Mouse (Mus musculus) MEL (cell line): Measurements from ENCODE around the gene Tbck. TPM values are rescaled to one million over a fixed set of nuclear protein-coding genes. Genes with fewer than 3 reads are reported as not detected.

ENCODE experiments used
- DNase-seq: peaks from one replicate; pipeline ENCODE4 v3.0.0; 2011; ENCODE audit warnings: low read depth, low spot score
- H3K27ac ChIP-seq: 2 replicates; pipeline ENCODE4 v1.5.1; 2012; ENCODE audit warnings: low read depth, mild to moderate bottlenecking, control low read depth, low read length, moderate library complexity; ENCODE audit not compliant: control insufficient read depth
- H3K27me3 ChIP-seq, 2 experiments: fragments of 150-350 bp in 1 of 2; sonication (generic) in 1 of 2; 2 replicates each; pipeline ENCODE4 v1.6.1; 2012; ENCODE audit warnings: low read length in 2 of 2, mild to moderate bottlenecking in 2 of 2, improper control_type of control experiment in 1 of 2, moderate library complexity in 1 of 2; ENCODE audit not compliant: insufficient read depth in 2 of 2, control insufficient read depth in 1 of 2
- H3K36me3 ChIP-seq, 2 experiments: 2 replicates each; pipeline ENCODE4 v1.6.1; 2012 to 2014; ENCODE audit warnings: low read length in 2 of 2, improper control_type of control experiment in 1 of 2, inconsistent platforms in 1 of 2, mild to moderate bottlenecking in 1 of 2; ENCODE audit not compliant: insufficient read depth in 2 of 2, control insufficient read depth in 1 of 2
- H3K4me1 ChIP-seq, 2 experiments: fragments of 150-350 bp in 1 of 2; sonication (generic) in 1 of 2; 2 replicates each; pipeline ENCODE4 v1.6.1; 2012; ENCODE audit warnings: low read length in 2 of 2, improper control_type of control experiment in 1 of 2, mild to moderate bottlenecking in 1 of 2; ENCODE audit not compliant: insufficient read depth in 2 of 2, control insufficient read depth in 1 of 2
- H3K4me3 ChIP-seq, 2 experiments: fragments of 150-350 bp in 1 of 2; sonication (generic) in 1 of 2; 2 replicates each; pipeline ENCODE4 v1.5.1; 2012; ENCODE audit warnings: low read depth in 2 of 2, low read length in 2 of 2, mild to moderate bottlenecking in 2 of 2, moderate library complexity in 2 of 2, control low read depth in 1 of 2, improper control_type of control experiment in 1 of 2; ENCODE audit not compliant: control insufficient read depth in 1 of 2, insufficient read depth in 1 of 2
- H3K79me2 ChIP-seq: 2 replicates; pipeline ENCODE4 v1.6.1; 2012; ENCODE audit warnings: mild to moderate bottlenecking, low read length, moderate library complexity; ENCODE audit not compliant: control insufficient read depth, poor library complexity, insufficient read depth
- H3K9ac ChIP-seq: 2 replicates; pipeline ENCODE4 v1.6.1; 2012; ENCODE audit warnings: low read depth, mild to moderate bottlenecking, control low read depth, low read length, moderate library complexity; ENCODE audit not compliant: control insufficient read depth, poor library complexity, severe bottlenecking
- H3K9me3 ChIP-seq: fragments of 150-350 bp; sonication (generic); replicated peaks from 2 replicates; pipeline ENCODE4 v1.6.1; 2012; ENCODE audit warnings: mild to moderate bottlenecking, low read length, improper control_type of control experiment, moderate library complexity; ENCODE audit not compliant: insufficient read depth
- CHD2 ChIP-seq: IDR thresholded peaks from 2 replicates; pipeline ENCODE4 v1.6.1; 2011; ENCODE audit warnings: low read length, improper control_type of control experiment
- CTCF ChIP-seq, 3 experiments: IDR thresholded peaks in 2 of 3; conservative IDR thresholded peaks in 1 of 3; 2 replicates each; pipeline ENCODE4 v1.5.1; 2011 to 2012; ENCODE audit warnings: low read length in 3 of 3, low read depth in 2 of 3, mild to moderate bottlenecking in 2 of 3, improper control_type of control experiment in 1 of 3, inconsistent platforms in 1 of 3, mixed read lengths in 1 of 3, moderate library complexity in 1 of 3; ENCODE audit not compliant: control insufficient read depth in 1 of 3, insufficient read depth in 1 of 3, poor library complexity in 1 of 3, severe bottlenecking in 1 of 3
- ELF1 ChIP-seq: IDR thresholded peaks from 2 replicates; pipeline ENCODE4 v1.6.1; 2014; ENCODE audit warnings: low read depth, mild to moderate bottlenecking, inconsistent platforms, low read length, improper control_type of control experiment, moderate library complexity
- EP300 ChIP-seq, 2 experiments: IDR thresholded peaks; 2 replicates each; pipeline ENCODE4 v1.6.1; 2011; ENCODE audit warnings: improper control_type of control experiment in 2 of 2, low read length in 2 of 2, low read depth in 1 of 2, mild to moderate bottlenecking in 1 of 2
- ETS1 ChIP-seq: IDR thresholded peaks from 2 replicates; pipeline ENCODE4 v1.6.1; 2012; ENCODE audit warnings: low read depth, mild to moderate bottlenecking, inconsistent platforms, low read length, improper control_type of control experiment, moderate library complexity
- HCFC1 ChIP-seq: IDR thresholded peaks from 2 replicates; pipeline ENCODE4 v1.6.1; 2012; ENCODE audit warnings: low read depth, mild to moderate bottlenecking, inconsistent platforms, low read length, improper control_type of control experiment, moderate library complexity
- KAT2A ChIP-seq: conservative IDR thresholded peaks from 2 replicates; pipeline ENCODE4 v1.6.1; 2012; ENCODE audit warnings: low read depth, low read length, improper control_type of control experiment, inconsistent platforms
- MAFK ChIP-seq: IDR thresholded peaks from 2 replicates; pipeline ENCODE4 v1.6.1; 2011; ENCODE audit warnings: low read depth, mild to moderate bottlenecking, low read length, improper control_type of control experiment, borderline replicate concordance
- MAX ChIP-seq: IDR thresholded peaks from 2 replicates; pipeline ENCODE4 v1.6.1; 2011; ENCODE audit warnings: low read length, improper control_type of control experiment
- MAZ ChIP-seq: IDR thresholded peaks from 2 replicates; pipeline ENCODE4 v1.6.1; 2012; ENCODE audit warnings: low read depth, mild to moderate bottlenecking, inconsistent platforms, low read length, improper control_type of control experiment
- MXI1 ChIP-seq: IDR thresholded peaks from 2 replicates; pipeline ENCODE4 v1.6.1; 2011; ENCODE audit warnings: mild to moderate bottlenecking, low read depth, low read length, improper control_type of control experiment
- MYB ChIP-seq: IDR thresholded peaks from 2 replicates; pipeline ENCODE4 v1.6.1; 2011; ENCODE audit warnings: mild to moderate bottlenecking, low read depth, low read length, improper control_type of control experiment
- MYC ChIP-seq: IDR thresholded peaks from 2 replicates; pipeline ENCODE4 v1.6.1; 2011; ENCODE audit warnings: low read depth, mild to moderate bottlenecking, low read length, improper control_type of control experiment, moderate library complexity
- NELFE ChIP-seq: IDR thresholded peaks from 2 replicates; pipeline ENCODE4 v1.6.1; 2011; ENCODE audit warnings: low read depth, low read length, improper control_type of control experiment
- NRF1 ChIP-seq: IDR thresholded peaks from 2 replicates; pipeline ENCODE4 v1.6.1; 2014; ENCODE audit warnings: low read depth, mild to moderate bottlenecking, inconsistent platforms, low read length, improper control_type of control experiment, moderate library complexity; ENCODE audit not compliant: poor library complexity, insufficient read depth, severe bottlenecking
- POLR2A ChIP-seq, 2 experiments: IDR thresholded peaks; 2 replicates each; pipeline ENCODE4 v1.6.1; 2011 to 2012; ENCODE audit warnings: low read length in 2 of 2, mild to moderate bottlenecking in 2 of 2, control low read depth in 1 of 2, improper control_type of control experiment in 1 of 2, low read depth in 1 of 2, moderate library complexity in 1 of 2; ENCODE audit not compliant: control insufficient read depth in 1 of 2, insufficient read depth in 1 of 2, poor library complexity in 1 of 2
- POLR2AphosphoS2 ChIP-seq: IDR thresholded peaks from 2 replicates; pipeline ENCODE4 v1.6.1; 2011; ENCODE audit warnings: low read length, improper control_type of control experiment
- RCOR1 ChIP-seq: IDR thresholded peaks from 2 replicates; pipeline ENCODE4 v1.6.1; 2012; ENCODE audit warnings: low read depth, mild to moderate bottlenecking, inconsistent platforms, low read length, improper control_type of control experiment
- SIN3A ChIP-seq: IDR thresholded peaks from 2 replicates; pipeline ENCODE4 v1.6.1; 2012; ENCODE audit warnings: low read length, improper control_type of control experiment, inconsistent platforms
- SMC3 ChIP-seq: IDR thresholded peaks from 2 replicates; pipeline ENCODE4 v1.6.1; 2011; ENCODE audit warnings: low read depth, low read length, improper control_type of control experiment
- TAL1 ChIP-seq: IDR thresholded peaks from 2 replicates; pipeline ENCODE4 v1.6.1; 2012; ENCODE audit warnings: mild to moderate bottlenecking, inconsistent platforms, low read length, moderate library complexity, mixed read lengths
- TBP ChIP-seq: IDR thresholded peaks from 2 replicates; pipeline ENCODE4 v1.8.0; 2011; ENCODE audit warnings: low read depth, low read length, improper control_type of control experiment
- TCF12 ChIP-seq: IDR thresholded peaks from 2 replicates; pipeline ENCODE4 v1.6.1; 2014; ENCODE audit warnings: low read depth, mild to moderate bottlenecking, inconsistent platforms, low read length, improper control_type of control experiment, moderate library complexity
- UBTF ChIP-seq: IDR thresholded peaks from 2 replicates; pipeline ENCODE4 v1.6.1; 2012; ENCODE audit warnings: low read depth, mild to moderate bottlenecking, inconsistent platforms, low read length, improper control_type of control experiment, moderate library complexity, borderline replicate concordance; ENCODE audit not compliant: insufficient read depth
- USF1 ChIP-seq: IDR thresholded peaks from 2 replicates; pipeline ENCODE4 v1.6.1; 2014; ENCODE audit warnings: low read depth, mild to moderate bottlenecking, inconsistent platforms, low read length, improper control_type of control experiment, moderate library complexity
- ZC3H11A ChIP-seq: IDR thresholded peaks from 2 replicates; pipeline ENCODE4 v1.6.1; 2012; ENCODE audit warnings: low read depth, mild to moderate bottlenecking, inconsistent platforms, low read length, improper control_type of control experiment
- ZKSCAN1 ChIP-seq: IDR thresholded peaks from 2 replicates; pipeline ENCODE4 v1.6.1; 2012; ENCODE audit warnings: low read depth, mild to moderate bottlenecking, inconsistent platforms, low read length, improper control_type of control experiment, moderate library complexity
- ZMIZ1 ChIP-seq: IDR thresholded peaks from 2 replicates; pipeline ENCODE4 v1.6.1; 2012; ENCODE audit warnings: low read depth, mild to moderate bottlenecking, inconsistent platforms, low read length, improper control_type of control experiment, moderate library complexity
- polyA plus RNA-seq, 2 experiments: library from polyadenylated mRNA; stranded (reverse) in 1 of 2; unstranded in 1 of 2; fragments of >175 nt in 1 of 2; fragments of >200 nt in 1 of 2; gene quantifications; 2 replicates each; pipeline versions ENCODE4 v1.2.1 to v1.2.4; 2012; ENCODE audit warnings: low replicate concordance in 2 of 2, low read depth in 1 of 2; ENCODE audit not compliant: insufficient read length in 2 of 2, insufficient read depth in 1 of 2, missing spikeins in 1 of 2
- total RNA-seq: library from RNA; depleted of rRNA; stranded (reverse); fragments of 300-350 nt; gene quantifications from 2 replicates; pipeline ENCODE4 v1.2.3, GENCODE M21; 2012; rRNA removed

Tbck gene
- total RNA-seq (6.5 and 7.5 TPM in 2 replicates), polyA plus RNA-seq (1 to 10 TPM in 1 of 2 experiments, not detected in 1; 4.6 TPM)

GRCm38 (mm10) chr3:132683447-132684230 is at the start of gene Tbck:
TSS of gene Tbck (plus strand) at chr3:132684144.
- H3K9me3 ChIP-seq: no peaks in the 10 kb centered on the region
- H3K27ac ChIP-seq: peak within 1 kb of the TSS; percentile 91
- H3K4me1 ChIP-seq: peaks cover 3 to 7% of the 10 kb centered on the region in 2 experiments
- H3K9ac ChIP-seq: peak within 1 kb of the TSS; percentile 91
- peaks cover 0 to 10% of the 10 kb centered on the region in 2 experiments; a peak in 3 of 4 replicates for H3K36me3 ChIP-seq
- peaks cover 30% of the 10 kb centered on the region for H3K79me2 ChIP-seq
- no peaks in the 10 kb centered on the region for H3K27me3 ChIP-seq
- TF ChIP-seq TCF12 (0 out of 2 replicates have a peak, but pooled peaks have one; percentile 21), CHD2 (peak; percentile 45), POLR2AphosphoS2 (peak; percentile 61), ETS1 (peak; percentile 48; the same call in 1 of the 2 replicates), CTCF (IDR thresholded peaks at IDR 0.05 in 2 of 3, conservative IDR thresholded peaks at IDR 0.05 in 1 of 3; ENCODE audit: control insufficient read depth in 1 of 3, insufficient read depth in 1 of 3, low read depth in 2 of 3, low read length in 3 of 3, poor library complexity in 1 of 3, severe bottlenecking in 1 of 3) (peak in 1 of 3 experiments; percentile 25; a peak in 1 of 6 replicates), POLR2A (IDR thresholded peaks at IDR 0.05; ENCODE audit: control insufficient read depth in 1 of 2, insufficient read depth in 1 of 2, low read depth in 1 of 2, low read length in 2 of 2, poor library complexity in 1 of 2) (peak; percentile 51 to 81; a peak in 3 of 4 replicates), EP300 (IDR thresholded peaks at IDR 0.05; ENCODE audit: low read depth in 1 of 2, low read length in 2 of 2) (0 out of 4 replicates have a peak, but pooled peaks of 1 of the 2 experiments have one; percentile 15), NRF1 (0 out of 2 replicates have a peak, but pooled peaks have one; percentile 24), UBTF (peak; percentile 84; the same call in 1 of the 2 replicates), SIN3A (peak; percentile 95), NELFE (peak; percentile 78), HCFC1 (peak; percentile 97), TAL1 (no peak), MXI1 (peak; percentile 85), MYB (no peak), TBP (peak; percentile 37), MYC (peak; percentile 25; the same call in 1 of the 2 replicates), USF1 (0 out of 2 replicates have a peak, but pooled peaks have one; percentile 17), SMC3 (no peak), ZMIZ1 (0 out of 2 replicates have a peak, but pooled peaks have one; percentile 17), ELF1 (peak; percentile 69), MAFK (no peak), MAZ (peak; percentile 98), ZC3H11A (0 out of 2 replicates have a peak, but pooled peaks have one; percentile 16), KAT2A (peak; percentile 91), RCOR1 (no peak), MAX (peak; percentile 100), ZKSCAN1 (no peak)
- peak within 1 kb of the TSS; percentile 69 to 98 for H3K4me3 ChIP-seq
- DNase-seq: peak; percentile 95
